Mouse (Mus musculus): Measurements from ENCODE around the gene Abcc8. TPM values are rescaled to one million over a fixed set of nuclear protein-coding genes. Genes with fewer than 3 reads are reported as not detected.

Abcc8 gene
- total and polyA plus RNA-seq, 3 experiments, result not detected

GRCm38 (mm10) chr7:46111212-46111817, 68.5 kb downstream of the Abcc8 start:
- no peaks in the 10 kb centered on the region for H3K36me3 ChIP-seq (replicated peaks in 1 of 2; ENCODE audit: control insufficient read depth in 1 of 2, insufficient read depth in 1 of 2, low read length in 1 of 2)
- dilution Hi-C loops (cut with MboI; ENCODE audit: extremely low pct_ligation_motif_present, extremely low pct_unique_long_range_greater_than_20kb, low sequenced_read_pairs), result no loop called here
- H3K4me1 ChIP-seq (ENCODE audit: control insufficient read depth in 1 of 2, insufficient read depth in 2 of 2), result peaks cover 0 to 11% of the 10 kb centered on the region in 2 experiments; a peak in 3 of 4 replicates
- H3K27ac ChIP-seq (ENCODE audit: insufficient read depth, low read depth), result no peak overlapping the region
- no peak overlapping the region for H3K4me2 ChIP-seq (ENCODE audit: insufficient read depth, low read depth, poor library complexity, severe bottlenecking)
- in situ Hi-C loops (cut with MboI; ENCODE audit: low pct_ligation_motif_present, low pct_unique_long_range_greater_than_20kb, low sequenced_read_pairs), result no loop called here
- H3K9me3 ChIP-seq (replicated peaks; ENCODE audit: low read length), result no peaks in the 10 kb centered on the region
- H3K9ac ChIP-seq (ENCODE audit: insufficient read depth, low read depth), result no peak overlapping the region
- peaks cover 73% of the 10 kb centered on the region for H3K27me3 ChIP-seq (replicated peaks)
- DNase-seq (ENCODE audit: extremely low read depth), result no peak
- TF ChIP-seq ZNF384 (IDR thresholded peaks at IDR 0.05; ENCODE audit: low read depth, low read length), result no peak
- TF ChIP-seq SIN3A (IDR thresholded peaks at IDR 0.05; ENCODE audit: low read length), result no peak
- TF ChIP-seq TBP (conservative IDR thresholded peaks at IDR 0.05; ENCODE audit: low read depth, low read length), result no peak
- TF ChIP-seq ZKSCAN1 (IDR thresholded peaks at IDR 0.05; ENCODE audit: borderline replicate concordance, low read depth, low read length), result no peak
- TF ChIP-seq USF2 (conservative IDR thresholded peaks at IDR 0.05; ENCODE audit: low read depth, low read length), result no peak
- TF ChIP-seq ZMIZ1 (IDR thresholded peaks at IDR 0.05; ENCODE audit: low read depth, low read length), result no peak
- no peak for TF ChIP-seq CTCF (conservative IDR thresholded peaks at IDR 0.05 in 1 of 2, IDR thresholded peaks at IDR 0.05 in 1 of 2; ENCODE audit: low read depth in 2 of 2, low read length in 2 of 2)
- no peak for TF ChIP-seq TCF12 (IDR thresholded peaks at IDR 0.05; ENCODE audit: low read depth, low read length)
- TF ChIP-seq NELFE (IDR thresholded peaks at IDR 0.05; ENCODE audit: low read depth, low read length), result no peak
- no peak for TF ChIP-seq MAZ (IDR thresholded peaks at IDR 0.05; ENCODE audit: low read depth, low read length)
- TF ChIP-seq MAX (IDR thresholded peaks at IDR 0.05; ENCODE audit: low read length), result no peak
- TF ChIP-seq PAX5 (IDR thresholded peaks at IDR 0.05; ENCODE audit: low read length), result no peak
- TF ChIP-seq CHD2 (IDR thresholded peaks at IDR 0.05; ENCODE audit: low read length), result no peak
- TF ChIP-seq MAFK (IDR thresholded peaks at IDR 0.05; ENCODE audit: insufficient replicate concordance, low read length), result no peak
- TF ChIP-seq NRF1 (IDR thresholded peaks at IDR 0.05; ENCODE audit: low read depth, low read length), result no peak
- TF ChIP-seq MEF2A (IDR thresholded peaks at IDR 0.05; ENCODE audit: borderline replicate concordance, low read depth, low read length), result no peak
- no peak for TF ChIP-seq JUND (conservative IDR thresholded peaks at IDR 0.05; ENCODE audit: low read depth, low read length)
- TF ChIP-seq E2F4 (IDR thresholded peaks at IDR 0.05; ENCODE audit: insufficient replicate concordance, low read depth, low read length), result no peak
- TF ChIP-seq ZC3H11A (IDR thresholded peaks at IDR 0.05; ENCODE audit: low read depth, low read length), result no peak
- TF ChIP-seq CHD1 (IDR thresholded peaks at IDR 0.05; ENCODE audit: low read depth, low read length), result no peak
- no peaks in the 10 kb centered on the region for H3K79me2 ChIP-seq (replicated peaks; ENCODE audit: control insufficient read depth, extremely low read depth, insufficient read depth, poor library complexity, severe bottlenecking)
- H3K4me3 ChIP-seq (replicated peaks in 1 of 3; ENCODE audit: low read depth in 2 of 3, low read length in 2 of 3, poor library complexity in 1 of 3), result no peak overlapping the region

GRCm38 (mm10) chr7:46110079-46110478, 69.8 kb downstream of the Abcc8 start:
- no peak overlapping the region for H3K4me3 ChIP-seq (replicated peaks in 1 of 3; ENCODE audit: low read depth in 2 of 3, low read length in 2 of 3, poor library complexity in 1 of 3)
- DNase-seq (ENCODE audit: extremely low read depth), result no peak
- TF ChIP-seq JUND (conservative IDR thresholded peaks at IDR 0.05; ENCODE audit: low read depth, low read length) (no peak), RAD21 (IDR thresholded peaks at IDR 0.05; ENCODE audit: low read depth, low read length) (no peak), IRF4 (IDR thresholded peaks at IDR 0.05; ENCODE audit: low read depth, low read length) (no peak), SMC3 (IDR thresholded peaks at IDR 0.05; ENCODE audit: low read depth, low read length) (no peak), CHD1 (IDR thresholded peaks at IDR 0.05; ENCODE audit: low read depth, low read length) (no peak), KAT2A (IDR thresholded peaks at IDR 0.05; ENCODE audit: insufficient replicate concordance, low read length) (no peak), MXI1 (IDR thresholded peaks at IDR 0.05; ENCODE audit: low read depth, low read length) (no peak), EP300 (IDR thresholded peaks at IDR 0.05; ENCODE audit: low read length) (no peak), UBTF (IDR thresholded peaks at IDR 0.05; ENCODE audit: low read depth, low read length) (no peak), ZMIZ1 (IDR thresholded peaks at IDR 0.05; ENCODE audit: low read depth, low read length) (no peak), MAFK (IDR thresholded peaks at IDR 0.05; ENCODE audit: insufficient replicate concordance, low read length) (no peak), CHD2 (IDR thresholded peaks at IDR 0.05; ENCODE audit: low read length) (no peak), MEF2A (IDR thresholded peaks at IDR 0.05; ENCODE audit: borderline replicate concordance, low read depth, low read length) (no peak)
- H3K4me2 ChIP-seq (ENCODE audit: insufficient read depth, low read depth, poor library complexity, severe bottlenecking), result no peak overlapping the region
- H3K9ac ChIP-seq (ENCODE audit: insufficient read depth, low read depth), result no peak overlapping the region
- H3K4me1 ChIP-seq (ENCODE audit: control insufficient read depth in 1 of 2, insufficient read depth in 2 of 2), result peaks cover 0 to 11% of the 10 kb centered on the region in 2 experiments; a peak in 2 of 4 replicates
- H3K36me3 ChIP-seq (replicated peaks in 1 of 2; ENCODE audit: control insufficient read depth in 1 of 2, insufficient read depth in 1 of 2, low read length in 1 of 2), result no peaks in the 10 kb centered on the region
- no peaks in the 10 kb centered on the region for H3K79me2 ChIP-seq (replicated peaks; ENCODE audit: control insufficient read depth, extremely low read depth, insufficient read depth, poor library complexity, severe bottlenecking)
- in situ Hi-C loops (cut with MboI; ENCODE audit: low pct_ligation_motif_present, low pct_unique_long_range_greater_than_20kb, low sequenced_read_pairs), result no loop called here
- no peaks in the 10 kb centered on the region for H3K9me3 ChIP-seq (replicated peaks; ENCODE audit: low read length)
- H3K27me3 ChIP-seq (replicated peaks), result peaks cover 76% of the 10 kb centered on the region
- H3K27ac ChIP-seq (ENCODE audit: insufficient read depth, low read depth), result no peak overlapping the region
- dilution Hi-C loops (cut with MboI; ENCODE audit: extremely low pct_ligation_motif_present, extremely low pct_unique_long_range_greater_than_20kb, low sequenced_read_pairs), result no loop called here

Data from CH12.LX (cell line).